Mouse (Mus musculus): Measurements from ENCODE around the gene Ociad2. TPM values are rescaled to one million over a fixed set of nuclear protein-coding genes. Genes with fewer than 3 reads are reported as not detected.

Gene Ociad2
- polyA plus RNA-seq, 1 experiment from 2014 or later, result 11.4 TPM

DNA sequence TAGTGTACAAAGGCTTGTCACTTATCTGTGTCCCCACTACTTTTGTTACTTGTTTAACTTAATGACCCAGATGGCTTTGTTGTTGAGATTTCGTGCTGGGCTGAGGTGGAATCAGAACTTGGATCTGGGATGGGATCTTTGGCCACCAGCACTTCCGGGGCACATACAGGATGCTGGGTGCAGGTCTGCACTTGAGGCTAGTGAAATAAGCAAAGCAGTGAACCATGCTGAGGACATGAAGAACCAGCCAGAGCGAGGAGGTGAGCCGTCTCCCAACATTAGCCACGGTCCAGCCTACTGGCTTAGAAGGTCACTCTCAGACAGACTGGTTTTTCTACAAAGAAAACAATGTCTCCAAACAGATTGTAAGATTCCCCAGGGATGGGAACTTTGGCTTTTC lies 8.7 kb upstream of the Ociad2 start:
- H3K4me2 ChIP-seq, result no peak overlapping the region
- no peak overlapping the region for H3K27ac ChIP-seq
- H3K9ac ChIP-seq, result no peak overlapping the region
- H3K27me3 ChIP-seq, result 0 out of 2 replicates have a peak, but pooled peaks cover 3% of the 10 kb centered on the region
- no peak overlapping the region for H3K4me3 ChIP-seq (replicated peaks)
- no peaks in the 10 kb centered on the region for H3K9me3 ChIP-seq (replicated peaks)
- 29% methylated on average over 5 of the region's 5 CpGs for WGBS
- ATAC-seq (replicated peaks; ENCODE audit: low FRiP score), result no peak
- H3K36me3 ChIP-seq, result no peaks in the 10 kb centered on the region
- 0 out of 2 replicates have a peak, but pooled peaks cover 3% of the 10 kb centered on the region for H3K4me1 ChIP-seq

DNA sequence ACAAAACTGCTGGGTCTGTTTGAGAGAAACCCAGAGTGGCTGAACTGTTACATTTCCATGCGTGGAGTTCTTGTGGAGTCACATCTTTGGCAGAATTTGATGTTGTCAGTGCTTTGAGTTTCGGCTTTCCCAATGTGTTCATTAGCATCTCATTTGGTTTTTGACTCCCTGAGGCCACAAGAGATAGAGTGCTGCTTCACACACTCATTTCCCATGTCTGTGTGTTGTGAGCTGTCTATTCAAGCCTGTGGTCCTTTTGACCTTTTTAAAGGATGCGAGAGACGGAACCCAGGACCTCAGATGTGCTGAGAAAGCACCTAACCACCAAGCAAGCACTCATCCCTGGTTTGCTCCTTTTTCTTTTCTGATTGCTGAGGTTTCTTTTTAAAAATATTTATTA lies 4.4 kb upstream of the Ociad2 start:
- whole genome bisulfite sequencing, result 89% methylated on average over 4 of the region's 4 CpGs
- ATAC-seq (replicated peaks; ENCODE audit: low FRiP score), result no peak
- Histone ChIP-seq H3K27me3 (no peaks in the 10 kb centered on the region), H3K4me2 (no peak overlapping the region), H3K27ac (no peak overlapping the region), H3K4me1 (no peaks in the 10 kb centered on the region), H3K9me3 (replicated peaks) (no peaks in the 10 kb centered on the region), H3K36me3 (no peaks in the 10 kb centered on the region), H3K4me3 (replicated peaks) (no peak overlapping the region), H3K9ac (no peak overlapping the region)

DNA sequence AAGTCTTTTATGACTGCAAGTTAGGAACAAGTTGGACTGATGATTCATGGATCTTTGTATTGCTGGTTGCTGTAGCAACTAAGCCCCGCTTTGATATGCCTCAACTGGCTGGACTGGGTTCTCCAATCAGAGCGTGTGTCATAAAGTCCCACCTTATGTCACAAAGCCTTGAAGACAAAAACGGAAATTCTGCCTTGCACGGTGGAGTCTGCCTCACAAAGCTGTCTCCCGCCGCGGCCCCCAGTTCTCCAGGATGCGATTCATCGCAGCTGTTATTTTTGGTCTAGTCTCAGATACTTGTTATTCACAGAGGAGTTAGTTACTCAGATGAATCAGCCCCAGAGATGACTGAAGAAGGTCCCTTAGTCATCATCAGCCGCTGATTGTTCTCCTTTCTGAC lies 3.5 kb upstream of the Ociad2 start:
- Histone ChIP-seq H3K4me1 (no peaks in the 10 kb centered on the region), H3K4me2 (no peak overlapping the region), H3K9me3 (replicated peaks) (no peaks in the 10 kb centered on the region), H3K4me3 (replicated peaks) (no peak overlapping the region), H3K27ac (no peak overlapping the region), H3K9ac (no peak overlapping the region), H3K27me3 (peaks cover 8% of the 10 kb centered on the region; the same call in 1 of the 2 replicates), H3K36me3 (no peaks in the 10 kb centered on the region)
- 0 out of 2 replicates have a peak, but pooled peaks have one; percentile 40 for ATAC-seq (replicated peaks; ENCODE audit: low FRiP score)
- 59% methylated on average over 10 of the region's 10 CpGs for WGBS

DNA sequence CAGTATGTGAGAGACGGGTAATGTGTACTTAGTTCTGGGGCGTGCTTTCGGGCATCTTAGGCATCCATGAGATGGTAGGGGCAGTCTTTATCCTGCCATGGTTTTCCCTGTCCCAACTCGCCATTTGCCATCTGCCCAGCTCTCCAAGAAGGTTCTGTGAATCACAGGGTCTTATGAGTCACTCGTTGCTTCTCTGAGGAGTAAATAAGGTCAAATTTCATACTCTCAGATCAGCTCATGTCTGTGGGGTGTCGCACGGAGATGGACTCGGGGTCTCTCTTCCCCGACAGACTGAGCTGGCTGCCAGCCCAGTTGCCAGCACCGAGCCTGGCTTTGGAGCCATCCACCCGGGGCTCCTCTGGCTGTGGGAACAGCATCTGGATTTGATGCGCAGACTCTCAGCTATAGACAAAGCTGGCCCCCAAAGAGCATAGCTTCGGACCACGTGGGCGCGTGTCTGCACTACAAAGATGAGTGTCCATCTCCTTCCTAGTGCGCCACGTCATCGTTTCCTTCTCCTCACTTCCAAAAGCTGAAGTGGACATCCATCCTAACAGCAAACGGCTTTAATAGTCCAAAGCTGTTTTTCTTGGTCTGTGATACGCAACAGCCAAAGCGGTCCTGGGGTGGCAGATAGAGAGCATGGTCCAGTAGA lies 2.0 kb upstream of the Ociad2 start:
- Histone ChIP-seq H3K4me2 (no peak overlapping the region), H3K4me1 (peaks cover 7% of the 10 kb centered on the region), H3K27me3 (peaks cover 10% of the 10 kb centered on the region; the same call in 1 of the 2 replicates), H3K27ac (no peak overlapping the region), H3K36me3 (no peaks in the 10 kb centered on the region), H3K4me3 (replicated peaks) (no peak overlapping the region), H3K9me3 (replicated peaks) (no peaks in the 10 kb centered on the region), H3K9ac (no peak overlapping the region)
- 85% methylated on average over 22 of the region's 22 CpGs for WGBS
- ATAC-seq (replicated peaks; ENCODE audit: low FRiP score), result no peak

DNA sequence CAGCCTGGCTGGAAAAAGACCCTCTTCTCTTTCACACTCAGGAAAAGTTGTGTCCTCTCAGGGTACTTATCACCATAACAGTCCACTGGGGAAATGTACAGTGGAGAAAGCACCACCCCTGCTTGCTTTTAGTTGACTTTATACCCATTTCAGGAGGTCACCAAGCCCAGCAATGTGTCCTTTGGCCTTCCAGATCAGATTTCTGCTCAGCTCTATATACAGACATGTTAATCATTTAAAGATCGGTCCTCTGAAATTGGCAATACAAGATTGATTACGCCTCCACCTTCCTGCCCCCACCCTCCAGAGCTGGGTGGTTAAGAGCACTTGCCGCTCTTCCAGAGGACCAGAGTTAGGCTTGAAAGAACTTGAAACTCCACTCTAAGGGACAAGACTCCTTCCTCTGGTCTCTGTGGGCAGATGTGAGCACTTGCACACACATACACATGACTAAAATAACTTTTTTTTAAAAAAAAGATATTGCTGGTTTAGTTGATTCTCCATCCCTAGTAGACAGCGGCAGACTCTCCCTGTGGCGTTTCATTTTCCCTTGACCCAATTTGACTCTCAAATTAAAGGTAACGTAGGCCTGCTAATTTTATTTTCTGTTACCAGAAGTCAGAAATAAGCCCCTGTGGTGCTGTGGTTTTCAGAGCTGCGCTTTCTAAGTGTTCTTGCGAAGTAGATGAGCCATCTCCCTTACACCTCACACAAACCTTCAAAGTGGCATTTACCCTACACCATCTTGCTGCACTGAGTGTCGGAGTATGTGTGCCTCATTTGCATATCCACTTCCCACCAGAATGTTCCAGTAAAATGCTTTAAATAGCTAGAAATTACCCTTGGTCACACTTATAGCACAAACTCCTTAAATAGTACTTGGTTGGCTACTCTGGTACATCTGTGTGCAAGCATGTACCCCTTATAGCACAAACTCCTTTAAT lies 777 bp downstream of the Ociad2 start:
- H3K4me2 ChIP-seq, result no peak overlapping the region
- peaks cover 12% of the 10 kb centered on the region for H3K4me1 ChIP-seq
- H3K36me3 ChIP-seq, result no peaks in the 10 kb centered on the region
- peaks cover 15% of the 10 kb centered on the region; the same call in 1 of the 2 replicates for H3K27me3 ChIP-seq
- H3K4me3 ChIP-seq (replicated peaks), result no peak overlapping the region
- no peak for ATAC-seq (replicated peaks; ENCODE audit: low FRiP score)
- no peaks in the 10 kb centered on the region for H3K9me3 ChIP-seq (replicated peaks)
- H3K9ac ChIP-seq, result no peak overlapping the region
- no peak overlapping the region for H3K27ac ChIP-seq
- WGBS, result 85% methylated on average over 9 of the region's 9 CpGs

DNA sequence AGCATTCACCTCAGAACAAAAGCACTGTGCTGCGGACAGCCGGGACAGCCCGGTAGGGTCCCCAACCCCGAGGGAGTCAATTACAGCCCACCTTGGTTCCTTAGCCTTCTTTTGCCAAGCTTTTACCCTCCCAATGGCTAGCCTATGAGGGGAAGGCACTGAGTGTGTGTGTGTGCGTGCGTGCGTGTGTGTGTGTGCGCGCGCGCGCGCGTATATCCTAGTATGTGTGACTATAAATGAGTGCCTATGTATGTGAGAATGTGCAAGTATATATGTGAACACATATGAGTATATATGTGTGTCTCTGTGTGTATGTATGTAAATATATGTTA lies 2.0 kb downstream of the Ociad2 start:
- peak overlapping the region; percentile 66; the same call in 1 of the 2 replicates for H3K9ac ChIP-seq
- ATAC-seq (replicated peaks; ENCODE audit: low FRiP score), result no peak
- peaks cover 15% of the 10 kb centered on the region; the same call in 1 of the 2 replicates for H3K27me3 ChIP-seq
- peaks cover 12% of the 10 kb centered on the region for H3K4me1 ChIP-seq
- 50% methylated on average over 14 of the region's 14 CpGs for WGBS
- peak overlapping the region; percentile 96 for H3K4me2 ChIP-seq
- H3K9me3 ChIP-seq (replicated peaks), result no peaks in the 10 kb centered on the region
- H3K36me3 ChIP-seq, result no peaks in the 10 kb centered on the region
- H3K4me3 ChIP-seq (replicated peaks), result peak overlapping the region; percentile 62
- no peak overlapping the region for H3K27ac ChIP-seq

DNA sequence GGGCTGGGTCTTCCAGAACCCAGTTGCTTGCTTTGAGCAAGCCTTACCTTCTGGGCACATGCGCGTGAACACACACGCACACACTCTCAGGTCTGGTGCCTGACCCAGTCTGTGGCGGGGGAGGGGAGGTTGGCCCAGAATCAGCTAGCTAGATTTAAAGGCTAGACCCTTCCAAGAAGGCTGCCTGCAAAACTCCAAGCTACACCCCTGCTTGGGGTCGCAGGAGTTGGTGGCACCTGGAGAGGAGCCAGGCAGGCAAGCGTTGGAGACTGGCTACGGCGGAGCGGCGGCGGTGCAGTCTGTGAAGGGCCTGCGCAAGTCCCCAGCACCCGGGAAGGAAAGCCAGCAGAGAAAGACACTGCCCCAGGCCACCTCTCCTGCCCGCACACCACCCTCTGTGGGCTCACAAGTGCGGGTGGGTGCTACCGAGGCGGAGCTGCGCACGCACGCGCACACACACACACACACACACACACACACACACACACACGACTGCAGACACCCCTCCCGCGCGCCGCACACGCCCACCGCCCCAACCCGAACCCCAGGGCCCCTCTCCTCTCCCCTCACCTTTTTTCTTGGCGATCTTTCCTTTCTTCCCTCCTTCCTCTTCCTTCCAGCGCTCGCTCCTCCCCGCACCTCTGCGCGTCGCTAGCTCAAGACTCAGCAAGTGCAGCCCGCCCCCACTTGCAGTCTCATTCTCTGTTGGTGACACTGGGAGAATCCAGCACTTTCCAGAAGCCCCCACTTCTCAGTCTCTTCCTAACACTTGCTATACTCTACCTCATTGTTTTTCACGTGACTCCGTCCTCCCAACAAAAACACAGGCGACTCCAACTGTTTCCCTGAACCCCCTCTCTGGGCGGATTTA lies 2.6 kb downstream of the Ociad2 start:
- no peak overlapping the region for H3K27ac ChIP-seq

DNA sequence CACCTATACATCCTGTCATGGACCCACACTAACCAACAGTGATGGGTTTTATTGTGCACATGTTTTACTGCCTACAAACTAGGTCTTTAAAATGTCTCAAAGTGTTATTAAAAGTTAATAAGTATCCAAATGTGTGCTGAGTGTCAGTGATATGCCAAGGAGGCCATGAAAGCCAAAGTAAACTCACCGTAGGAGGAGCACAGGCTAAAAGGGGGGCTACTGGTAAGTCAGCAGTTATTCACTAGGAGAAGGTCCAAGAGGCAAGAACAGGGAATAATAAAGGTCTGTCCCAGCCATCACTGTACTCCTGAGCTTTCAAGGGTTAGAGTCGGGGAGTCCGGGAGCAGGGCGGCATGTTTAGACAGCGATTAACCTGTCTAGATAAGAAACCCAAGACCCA lies 4.4 kb downstream of the Ociad2 start:
- no peak overlapping the region for H3K4me3 ChIP-seq (replicated peaks)
- 33% methylated on average over 5 of the region's 5 CpGs for WGBS
- no peak overlapping the region for H3K9ac ChIP-seq
- no peak overlapping the region for H3K27ac ChIP-seq
- no peaks in the 10 kb centered on the region for H3K36me3 ChIP-seq
- no peak overlapping the region for H3K4me2 ChIP-seq
- peaks cover 12% of the 10 kb centered on the region for H3K4me1 ChIP-seq
- H3K9me3 ChIP-seq (replicated peaks), result no peaks in the 10 kb centered on the region
- no peak for ATAC-seq (replicated peaks; ENCODE audit: low FRiP score)
- H3K27me3 ChIP-seq, result peaks cover 15% of the 10 kb centered on the region; the same call in 1 of the 2 replicates

More for the DNA sequence above, 2.6 kb downstream of the Ociad2 start:
- peak; percentile 54 for ATAC-seq (replicated peaks; ENCODE audit: low FRiP score)
- H3K36me3 ChIP-seq, result no peaks in the 10 kb centered on the region
- peaks cover 12% of the 10 kb centered on the region for H3K4me1 ChIP-seq
- peak overlapping the region; percentile 66 for H3K9ac ChIP-seq
- H3K9me3 ChIP-seq (replicated peaks), result no peaks in the 10 kb centered on the region
- 4% methylated on average over 36 of the region's 41 CpGs for WGBS
- H3K27me3 ChIP-seq, result peaks cover 15% of the 10 kb centered on the region; the same call in 1 of the 2 replicates
- peak overlapping the region; percentile 96 for H3K4me2 ChIP-seq
- peak overlapping the region; percentile 62 for H3K4me3 ChIP-seq (replicated peaks)

DNA sequence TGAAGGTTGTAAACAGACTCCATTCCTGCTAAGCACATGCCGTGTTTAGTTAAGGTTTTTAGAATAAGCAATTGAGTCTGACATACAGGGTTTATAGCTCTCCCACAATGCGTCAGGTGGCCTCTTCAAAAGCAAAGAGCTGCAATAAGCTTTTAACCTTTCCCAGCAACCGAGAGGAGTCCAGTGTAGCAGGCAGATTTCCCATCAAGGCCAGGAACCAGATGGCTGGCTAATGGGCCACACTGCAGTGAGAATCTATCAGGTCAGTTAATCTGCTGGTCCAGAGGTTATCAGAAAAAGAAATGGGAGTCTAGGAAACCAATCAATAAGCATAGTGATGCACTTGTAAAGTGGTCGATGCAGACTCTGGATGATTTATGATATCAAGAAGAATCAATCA lies 9.8 kb downstream of the Ociad2 start:
- Histone ChIP-seq H3K4me2 (no peak overlapping the region), H3K9me3 (replicated peaks) (no peaks in the 10 kb centered on the region), H3K36me3 (no peaks in the 10 kb centered on the region), H3K9ac (no peak overlapping the region), H3K27me3 (no peaks in the 10 kb centered on the region), H3K27ac (no peak overlapping the region), H3K4me1 (no peaks in the 10 kb centered on the region), H3K4me3 (replicated peaks) (no peak overlapping the region)
- WGBS, result 21% methylated on average over 4 of the region's 4 CpGs
- no peak for ATAC-seq (replicated peaks; ENCODE audit: low FRiP score)

DNA sequence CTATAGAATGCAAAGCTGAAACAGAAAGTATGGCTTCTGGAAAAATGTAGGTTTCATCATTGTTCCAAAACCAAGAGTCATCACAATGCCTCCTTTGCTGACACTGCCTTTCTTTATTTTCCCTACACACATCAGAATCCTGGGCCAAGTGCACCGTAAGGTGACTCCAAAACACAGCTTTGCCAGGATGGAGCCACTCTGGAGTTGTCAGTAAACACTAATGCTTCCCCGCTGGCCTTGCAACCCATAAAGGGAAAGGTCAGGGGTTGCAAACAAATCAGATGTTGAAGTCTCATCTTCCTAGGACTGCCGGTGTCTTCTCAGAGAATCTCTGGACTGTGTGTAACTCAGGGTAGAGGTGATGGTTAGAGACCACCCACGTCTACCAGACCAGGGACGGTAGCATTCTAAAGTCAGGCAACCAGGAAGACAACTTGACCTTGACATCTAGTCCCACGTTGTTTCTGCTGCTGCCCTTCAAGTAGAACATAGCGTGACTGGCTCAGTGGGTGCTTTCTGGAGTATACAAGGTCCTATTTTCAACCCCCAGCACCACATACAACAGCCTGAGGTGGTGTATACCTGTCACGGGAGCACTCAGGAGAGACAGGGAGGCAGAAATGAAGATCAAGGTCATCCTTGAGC lies 16.2 kb downstream of the Ociad2 start:
- Histone ChIP-seq H3K9me3 (replicated peaks) (no peaks in the 10 kb centered on the region), H3K36me3 (no peaks in the 10 kb centered on the region), H3K27ac (no peak overlapping the region), H3K4me1 (no peaks in the 10 kb centered on the region; the same call in 1 of the 2 replicates), H3K4me2 (no peak overlapping the region), H3K9ac (no peak overlapping the region), H3K27me3 (no peaks in the 10 kb centered on the region), H3K4me3 (replicated peaks) (no peak overlapping the region)
- ATAC-seq (replicated peaks; ENCODE audit: low FRiP score), result no peak
- WGBS, result 51% methylated on average over 8 of the region's 8 CpGs

DNA sequence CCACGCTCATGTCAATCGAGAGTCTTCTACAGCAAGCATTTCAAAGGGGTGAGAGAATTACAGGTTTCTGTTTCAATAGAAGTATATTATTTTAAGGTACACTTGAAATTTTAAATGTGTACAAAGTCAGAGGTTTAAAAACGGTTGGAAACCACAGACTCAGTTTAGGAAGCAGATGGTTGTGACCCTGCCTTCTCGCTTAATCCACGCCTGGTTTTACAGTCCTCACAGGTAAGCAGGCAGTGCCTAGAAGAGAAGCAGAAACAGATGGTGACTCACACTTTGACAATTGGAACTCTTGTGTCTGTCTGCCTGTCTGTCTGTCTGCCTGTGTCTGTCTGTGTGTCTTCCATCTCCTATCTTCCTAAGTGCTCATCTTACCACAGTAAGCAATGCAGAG lies 17.2 kb downstream of the Ociad2 start:
- no peak for ATAC-seq (replicated peaks; ENCODE audit: low FRiP score)
- WGBS, result 76% methylated on average over 5 of the region's 5 CpGs
- Histone ChIP-seq H3K4me3 (replicated peaks) (no peak overlapping the region), H3K36me3 (no peaks in the 10 kb centered on the region), H3K4me2 (no peak overlapping the region), H3K27me3 (no peaks in the 10 kb centered on the region), H3K27ac (no peak overlapping the region), H3K9ac (no peak overlapping the region), H3K9me3 (replicated peaks) (no peaks in the 10 kb centered on the region), H3K4me1 (no peaks in the 10 kb centered on the region; the same call in 1 of the 2 replicates)
